28 mouse cellular contexts compared by ENCODE assay signal in genomic region chr6:129499516-129499915, GRCm38 (mm10). TPM values are rescaled to one million over a fixed set of nuclear protein-coding genes. Genes with fewer than 3 reads are reported as not detected.
"Had no signal": no experiment of that assay in that cellular context is flagged by ENCODE, and none has a peak within 500 bp of the region (broad histone marks: within the 10 kb centered on the region; RNA-seq: fewer than 3 reads in every experiment).

No protein-coding gene starts in this region.

RNA-seq across cellular contexts. Expression of gene Olr1, which starts 7.4 kb away (rescaled TPM):
- total RNA-seq: gastrocnemius, adult 2 months; gastrocnemius, postnatal 14 days; gastrocnemius, postnatal 25 days; gastrocnemius, postnatal 36 days; gastrocnemius, postnatal 4 days; heart, adult 18-20 months had no signal
- polyA plus RNA-seq: cortical plate, adult 2 months; embryonic facial prominence, embryonic 13.5 days; embryonic facial prominence, embryonic 15.5 days; erythroblast, embryonic 14.5 days; forebrain, embryonic 10.5 days; forebrain, embryonic 11.5 days; forebrain, embryonic 12.5 days; forebrain, embryonic 13.5 days; forebrain, embryonic 14.5 days; forebrain, embryonic 15.5 days; forebrain, embryonic 16.5 days; forebrain, postnatal 0 days had no signal

RNA-seq across cellular contexts. Expression of gene Tmem52b, which starts 12.8 kb away (rescaled TPM):
- total RNA-seq: forebrain, postnatal 0 days; gastrocnemius, adult 18-20 months; gastrocnemius, adult 2 months; gastrocnemius, adult 8-10 months; gastrocnemius, postnatal 10 days; gastrocnemius, postnatal 14 days; gastrocnemius, postnatal 25 days; gastrocnemius, postnatal 36 days; gastrocnemius, postnatal 4 days; heart, adult 18-20 months; heart, adult 2 months; heart, adult 8-10 months had no signal
- polyA plus RNA-seq: cortical plate, adult 2 months; embryonic facial prominence, embryonic 10.5 days; embryonic facial prominence, embryonic 11.5 days; embryonic facial prominence, embryonic 12.5 days; embryonic facial prominence, embryonic 13.5 days; embryonic facial prominence, embryonic 14.5 days; embryonic facial prominence, embryonic 15.5 days; erythroblast, embryonic 14.5 days; forebrain, embryonic 10.5 days; forebrain, embryonic 11.5 days; forebrain, embryonic 12.5 days; forebrain, embryonic 13.5 days; forebrain, embryonic 14.5 days; forebrain, embryonic 15.5 days; forebrain, embryonic 16.5 days; forebrain, postnatal 0 days; frontal cortex, adult 2 months; heart, adult 2 months had no signal

RNA-seq across cellular contexts. Expression of gene Clec1a, which starts 47.7 kb away (rescaled TPM):
- polyA plus RNA-seq: erythroblast, embryonic 14.5 days had no signal
